Mouse (Mus musculus) kidney, embryonic 16.5 days (tissue): ENCODE measurements around the gene Rapgef4. TPM values are rescaled to one million over a fixed set of nuclear protein-coding genes. Genes with fewer than 3 reads are reported as not detected.
A peak's percentile ranks its signal among the peaks of the same experiment; 100 is the strongest.

ENCODE experiments used
- ATAC-seq: fragments of 200-750 bp; cut with Nextera tagmentation; 2 replicates; pipeline ENCODE4 v1.8.0; 2017; ENCODE audit warnings: moderate TSS enrichment; ENCODE audit not compliant: low FRiP score, low TSS enrichment
- H3K27ac ChIP-seq: fragments of 300-500 bp; sonication (generic); 2 replicates; pipeline ENCODE4 v1.5.1; 2014; ENCODE audit warnings: low read length
- H3K27me3 ChIP-seq: fragments of 300-500 bp; sonication (generic); 2 replicates; pipeline ENCODE4 v1.6.1; 2014; ENCODE audit warnings: low read length, control low read depth, mixed read lengths; ENCODE audit not compliant: insufficient read depth
- H3K36me3 ChIP-seq: fragments of 300-500 bp; sonication (generic); 2 replicates; pipeline ENCODE4 v1.6.1; 2014; ENCODE audit warnings: low read length, control low read depth, mixed read lengths; ENCODE audit not compliant: insufficient read depth
- H3K4me1 ChIP-seq: fragments of 300-500 bp; sonication (generic); 2 replicates; pipeline ENCODE4 v1.6.1; 2014; ENCODE audit warnings: low read length, control low read depth, mixed read lengths; ENCODE audit not compliant: insufficient read depth
- H3K4me2 ChIP-seq: fragments of 300-500 bp; sonication (generic); replicated peaks from 2 replicates; pipeline ENCODE4 v1.6.1; 2014; ENCODE audit warnings: low read depth, low read length
- H3K4me3 ChIP-seq: fragments of 300-500 bp; sonication (generic); 2 replicates; pipeline ENCODE4 v1.5.1; 2014; ENCODE audit warnings: mild to moderate bottlenecking, low read length
- H3K9ac ChIP-seq: fragments of 300-500 bp; sonication (generic); replicated peaks from 2 replicates; pipeline ENCODE4 v1.6.1; 2014; ENCODE audit warnings: low read length
- H3K9me3 ChIP-seq: fragments of 300-500 bp; sonication (generic); 2 replicates; pipeline ENCODE4 v1.6.1; 2016; ENCODE audit warnings: low read length, control low read depth
- WGBS: fragments of 180-500 bp; shearing (Covaris S2); extraction: QIAGEN DNeasy Blood & Tissue Kit; methylation state at CpG from one replicate; pipeline ENCODE4 v1.1.7; 2014; 5-methylcytosine and 5-hydroxymethylcytosine counted together
- polyA plus RNA-seq: library from polyadenylated mRNA; unstranded; fragments of >200 nt; fragmentation: Nextera tagmentation; extraction: Ambion mirVana; gene quantifications from 2 replicates; pipeline ENCODE4 v1.2.1, GENCODE M21; 2015

Rapgef4 gene
- polyA plus RNA-seq, 1 experiment from 2014 or later, result 6.9 TPM

- H3K4me3 ChIP-seq, result no peak overlapping the region
- no peaks in the 10 kb centered on the region for H3K9me3 ChIP-seq
- no peak overlapping the region for H3K9ac ChIP-seq
- no peaks in the 10 kb centered on the region for H3K27me3 ChIP-seq
- H3K4me2 ChIP-seq, result no peak overlapping the region
- 87% methylated on average over 7 of the region's 7 CpGs for WGBS
- H3K36me3 ChIP-seq, result no peaks in the 10 kb centered on the region
- H3K27ac ChIP-seq, result no peak overlapping the region
- H3K4me1 ChIP-seq, result peaks cover 19% of the 10 kb centered on the region
- ATAC-seq, result no peak
These were observed 166.2 kb downstream of the Rapgef4 start for GRCm38 (mm10) chr2:72147246-72147645.

- Histone ChIP-seq H3K4me3 (no peak overlapping the region), H3K27me3 (no peaks in the 10 kb centered on the region), H3K27ac (no peak overlapping the region), H3K4me2 (no peak overlapping the region), H3K9ac (no peak overlapping the region), H3K36me3 (no peaks in the 10 kb centered on the region), H3K4me1 (peaks cover 19% of the 10 kb centered on the region), H3K9me3 (no peaks in the 10 kb centered on the region)
- no peak for ATAC-seq
- 74% methylated on average over 6 of the region's 6 CpGs for WGBS
These were observed 166.7 kb downstream of the Rapgef4 start for GRCm38 (mm10) chr2:72147695-72148094.

- WGBS, result 30% methylated on average over 4 of the region's 4 CpGs
- Histone ChIP-seq H3K4me3 (no peak overlapping the region), H3K4me1 (peaks cover 19% of the 10 kb centered on the region), H3K27ac (0 out of 2 replicates have a peak overlapping the region, but pooled peaks have one; percentile 3), H3K9ac (0 out of 2 replicates have a peak overlapping the region, but pooled peaks have one; percentile 10), H3K36me3 (no peaks in the 10 kb centered on the region), H3K27me3 (no peaks in the 10 kb centered on the region), H3K4me2 (peak overlapping the region; percentile 5; the same call in 1 of the 2 replicates), H3K9me3 (no peaks in the 10 kb centered on the region)
- no peak for ATAC-seq
These were observed 167.6 kb downstream of the Rapgef4 start for GRCm38 (mm10) chr2:72148647-72149046.

GRCm38 (mm10) chr2:72149059-72149458 is 168.0 kb downstream of the Rapgef4 start:
- peak overlapping the region; percentile 5; the same call in 1 of the 2 replicates for H3K4me2 ChIP-seq
- ATAC-seq, result no peak
- no peak overlapping the region for H3K9ac ChIP-seq
- H3K4me3 ChIP-seq, result no peak overlapping the region
- no peaks in the 10 kb centered on the region for H3K36me3 ChIP-seq
- H3K4me1 ChIP-seq, result peaks cover 18% of the 10 kb centered on the region
- no peaks in the 10 kb centered on the region for H3K9me3 ChIP-seq
- no peak overlapping the region for H3K27ac ChIP-seq
- no peaks in the 10 kb centered on the region for H3K27me3 ChIP-seq
- WGBS, result 27% methylated on average over 4 of the region's 4 CpGs

- H3K36me3 ChIP-seq, result no peaks in the 10 kb centered on the region
- H3K9ac ChIP-seq, result no peak overlapping the region
- H3K4me2 ChIP-seq, result no peak overlapping the region
- ATAC-seq, result no peak
- no peak overlapping the region for H3K27ac ChIP-seq
- WGBS, result 79% methylated on average over 9 of the region's 9 CpGs
- H3K4me1 ChIP-seq, result peaks cover 12% of the 10 kb centered on the region; the same call in 1 of the 2 replicates
- H3K9me3 ChIP-seq, result no peaks in the 10 kb centered on the region
- H3K4me3 ChIP-seq, result no peak overlapping the region
- no peaks in the 10 kb centered on the region for H3K27me3 ChIP-seq
These were observed 170.9 kb downstream of the Rapgef4 start for GRCm38 (mm10) chr2:72151792-72152554.

- Histone ChIP-seq H3K36me3 (no peaks in the 10 kb centered on the region), H3K27ac (no peak overlapping the region), H3K4me2 (no peak overlapping the region), H3K4me1 (peaks cover 15% of the 10 kb centered on the region; the same call in 1 of the 2 replicates), H3K9ac (no peak overlapping the region), H3K27me3 (no peaks in the 10 kb centered on the region), H3K4me3 (no peak overlapping the region), H3K9me3 (no peaks in the 10 kb centered on the region)
- ATAC-seq, result no peak
- 91% methylated on average over 2 of the region's 2 CpGs for WGBS
These were observed 171.7 kb downstream of the Rapgef4 start for GRCm38 (mm10) chr2:72152746-72153145.

GRCm38 (mm10) chr2:72153851-72154250 is 172.8 kb downstream of the Rapgef4 start:
- no peaks in the 10 kb centered on the region for H3K27me3 ChIP-seq
- H3K27ac ChIP-seq, result no peak overlapping the region
- no peak for ATAC-seq
- H3K9ac ChIP-seq, result no peak overlapping the region
- H3K36me3 ChIP-seq, result no peaks in the 10 kb centered on the region
- H3K4me2 ChIP-seq, result no peak overlapping the region
- H3K4me1 ChIP-seq, result peaks cover 9% of the 10 kb centered on the region; the same call in 1 of the 2 replicates
- H3K4me3 ChIP-seq, result no peak overlapping the region
- no peaks in the 10 kb centered on the region for H3K9me3 ChIP-seq
- 52% methylated on average over 1 of the region's 1 CpGs for WGBS

- 52% methylated on average over 8 of the region's 8 CpGs for WGBS
These were observed 174.2 kb downstream of the Rapgef4 start for GRCm38 (mm10) chr2:72155102-72155773.

GRCm38 (mm10) chr2:72156484-72156883 is 175.4 kb downstream of the Rapgef4 start:
- Histone ChIP-seq H3K9me3 (no peaks in the 10 kb centered on the region), H3K4me3 (no peak overlapping the region), H3K27me3 (no peaks in the 10 kb centered on the region), H3K4me1 (peaks cover 8% of the 10 kb centered on the region; the same call in 1 of the 2 replicates), H3K27ac (no peak overlapping the region), H3K9ac (no peak overlapping the region), H3K36me3 (no peaks in the 10 kb centered on the region), H3K4me2 (no peak overlapping the region)
- no peak for ATAC-seq
- WGBS, result 85% methylated on average over 5 of the region's 5 CpGs

More at GRCm38 (mm10) chr2:72155102-72155773, 174.2 kb downstream of the Rapgef4 start:
- no peaks in the 10 kb centered on the region for H3K27me3 ChIP-seq
- no peak overlapping the region for H3K4me3 ChIP-seq
- no peak overlapping the region for H3K27ac ChIP-seq
- H3K36me3 ChIP-seq, result no peaks in the 10 kb centered on the region
- H3K4me2 ChIP-seq, result no peak overlapping the region
- H3K9me3 ChIP-seq, result no peaks in the 10 kb centered on the region
- ATAC-seq, result no peak
- peaks cover 8% of the 10 kb centered on the region; the same call in 1 of the 2 replicates for H3K4me1 ChIP-seq
- H3K9ac ChIP-seq, result no peak overlapping the region

GRCm38 (mm10) chr2:72157561-72157960 is 176.5 kb downstream of the Rapgef4 start:
- Histone ChIP-seq H3K9me3 (no peaks in the 10 kb centered on the region), H3K9ac (no peak overlapping the region), H3K27ac (no peak overlapping the region), H3K4me3 (no peak overlapping the region), H3K27me3 (no peaks in the 10 kb centered on the region), H3K4me2 (no peak overlapping the region), H3K4me1 (peaks cover 8% of the 10 kb centered on the region; the same call in 1 of the 2 replicates), H3K36me3 (no peaks in the 10 kb centered on the region)
- 39% methylated on average over 9 of the region's 9 CpGs for WGBS
- ATAC-seq, result 0 out of 2 replicates have a peak, but pooled peaks have one; percentile 39
